Mouse (Mus musculus): ENCODE measurements around the gene Usp24. TPM values are rescaled to one million over a fixed set of nuclear protein-coding genes. Genes with fewer than 3 reads are reported as not detected.

Usp24 gene
- polyA plus RNA-seq, 1 experiment from 2014 or later = 12.5 TPM

DNA sequence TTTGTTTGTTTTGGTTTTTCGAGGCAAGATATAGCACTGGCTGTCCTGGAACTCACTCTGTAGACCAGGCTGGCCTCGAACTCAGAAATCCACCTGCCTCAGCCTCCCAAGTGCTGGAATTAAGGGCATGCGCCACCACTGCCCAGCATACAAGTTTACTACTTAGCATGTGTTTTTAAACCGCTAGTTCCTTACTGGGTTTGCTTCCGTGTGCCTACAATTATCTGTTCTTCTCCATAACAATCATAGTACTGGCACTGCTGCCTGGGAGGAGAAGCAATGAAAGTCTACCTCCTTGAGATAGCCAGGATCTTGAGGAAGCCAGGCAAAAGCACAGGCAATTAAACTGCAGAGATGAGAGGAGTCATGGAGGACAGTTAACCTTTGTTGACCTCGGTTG, 112.6 kb downstream of the Usp24 start:
- WGBS = 92% methylated on average over 6 of the region's 6 CpGs
- Histone ChIP-seq H3K9me3 (ENCODE audit: control insufficient read depth, low read length) (no peaks in the 10 kb centered on the region), H3K4me3 (ENCODE audit: low read depth, low read length) (no peak overlapping the region), H3K9ac (ENCODE audit: low read depth, low read length) (no peak overlapping the region), H3K27me3 (ENCODE audit: control insufficient read depth, insufficient read depth, low read length) (no peaks in the 10 kb centered on the region), H3K27ac (ENCODE audit: low read depth, low read length) (no peak overlapping the region), H3K4me1 (replicated peaks; ENCODE audit: control insufficient read depth, insufficient read depth, low read length) (no peaks in the 10 kb centered on the region), H3K36me3 (ENCODE audit: control insufficient read depth, insufficient read depth, low read length) (peaks cover 5% of the 10 kb centered on the region), H3K4me2 (replicated peaks; ENCODE audit: low read depth, low read length) (no peak overlapping the region)
- DNase-seq (ENCODE audit: low spot score) (no peak), ATAC-seq (ENCODE audit: low FRiP score) (no peak)

DNA sequence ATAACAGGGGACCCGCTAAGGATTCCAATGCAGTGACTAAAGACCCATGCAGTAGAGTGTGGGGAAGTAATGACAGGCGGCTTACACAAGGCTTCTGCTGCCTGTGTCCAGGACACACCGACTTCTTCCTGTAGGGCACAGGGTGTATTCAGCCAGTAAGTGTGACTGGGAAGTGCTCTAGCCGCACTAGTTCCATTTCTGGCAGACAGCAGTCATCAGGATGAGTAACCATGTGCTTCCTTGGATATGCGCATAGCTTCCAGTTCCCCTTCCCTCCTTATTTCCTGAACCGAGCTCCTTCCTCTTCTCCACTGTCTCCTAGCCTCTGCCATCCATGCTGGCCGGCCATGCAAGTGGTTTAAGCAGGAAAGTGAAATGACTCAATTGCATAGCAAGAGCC, 113.1 kb downstream of the Usp24 start:
- ATAC-seq (ENCODE audit: low FRiP score) = no peak
- H3K27ac ChIP-seq (ENCODE audit: low read depth, low read length) = no peak overlapping the region
- peaks cover 5% of the 10 kb centered on the region for H3K36me3 ChIP-seq (ENCODE audit: control insufficient read depth, insufficient read depth, low read length)
- H3K27me3 ChIP-seq (ENCODE audit: control insufficient read depth, insufficient read depth, low read length) = no peaks in the 10 kb centered on the region
- H3K9me3 ChIP-seq (ENCODE audit: control insufficient read depth, low read length) = no peaks in the 10 kb centered on the region
- H3K4me2 ChIP-seq (replicated peaks; ENCODE audit: low read depth, low read length) = no peak overlapping the region
- H3K4me1 ChIP-seq (replicated peaks; ENCODE audit: control insufficient read depth, insufficient read depth, low read length) = no peaks in the 10 kb centered on the region
- no peak overlapping the region for H3K9ac ChIP-seq (ENCODE audit: low read depth, low read length)
- H3K4me3 ChIP-seq (ENCODE audit: low read depth, low read length) = no peak overlapping the region
- no peak for DNase-seq (ENCODE audit: low spot score)
- 86% methylated on average over 7 of the region's 7 CpGs for WGBS

DNA sequence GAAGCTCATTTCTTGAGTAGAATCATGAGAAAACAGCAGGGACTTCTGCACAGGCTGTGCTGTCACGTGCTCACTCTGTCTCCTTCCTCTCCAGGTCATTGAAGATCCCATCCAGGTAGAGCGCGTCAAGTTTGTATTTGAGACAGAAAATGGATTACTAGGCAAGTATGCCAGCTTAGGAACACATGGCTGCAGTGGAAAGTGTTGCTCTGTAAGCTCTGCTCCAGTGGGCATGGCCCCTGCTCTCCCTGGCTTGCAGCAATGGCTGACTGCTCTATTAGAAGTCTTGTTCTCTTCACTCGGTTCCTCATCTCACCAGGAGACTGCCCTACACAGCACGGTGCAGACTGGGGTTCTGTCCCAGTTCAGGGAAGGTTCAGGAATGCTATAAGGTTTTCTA, 114.4 kb downstream of the Usp24 start:
- H3K27ac ChIP-seq (ENCODE audit: low read depth, low read length) = no peak overlapping the region
- H3K36me3 ChIP-seq (ENCODE audit: control insufficient read depth, insufficient read depth, low read length) = peaks cover 5% of the 10 kb centered on the region

DNA sequence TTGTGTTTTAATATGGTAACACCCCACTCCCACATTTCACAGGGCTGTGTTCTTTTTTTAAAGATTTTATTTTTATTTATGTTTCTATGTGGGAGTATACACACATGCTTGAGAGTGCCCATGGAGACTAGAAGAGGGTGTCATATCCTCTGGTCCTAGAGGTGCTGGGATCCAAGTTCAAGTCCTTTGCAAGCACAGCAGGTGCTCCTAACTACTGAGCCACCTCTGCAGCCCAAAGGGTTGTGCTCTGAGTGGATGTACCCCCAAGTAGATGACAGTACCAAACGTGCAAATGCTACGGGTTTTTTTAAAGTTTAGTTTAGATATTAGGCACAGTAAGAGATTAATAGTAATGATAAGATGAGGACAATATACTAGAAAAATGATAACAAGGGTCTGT, 119.4 kb downstream of the Usp24 start:
- Histone ChIP-seq H3K27ac (ENCODE audit: low read depth, low read length) (no peak overlapping the region), H3K9ac (ENCODE audit: low read depth, low read length) (no peak overlapping the region), H3K4me2 (replicated peaks; ENCODE audit: low read depth, low read length) (no peak overlapping the region), H3K36me3 (ENCODE audit: control insufficient read depth, insufficient read depth, low read length) (peaks cover 11% of the 10 kb centered on the region; the same call in 1 of the 2 replicates), H3K9me3 (ENCODE audit: control insufficient read depth, low read length) (no peaks in the 10 kb centered on the region), H3K27me3 (ENCODE audit: control insufficient read depth, insufficient read depth, low read length) (no peaks in the 10 kb centered on the region), H3K4me3 (ENCODE audit: low read depth, low read length) (no peak overlapping the region), H3K4me1 (replicated peaks; ENCODE audit: control insufficient read depth, insufficient read depth, low read length) (no peaks in the 10 kb centered on the region)
- ATAC-seq (ENCODE audit: low FRiP score) (no peak), DNase-seq (ENCODE audit: low spot score) (no peak)
- WGBS = 89% methylated on average over 2 of the region's 2 CpGs

More for the DNA sequence above, 114.4 kb downstream of the Usp24 start:
- no peaks in the 10 kb centered on the region for H3K9me3 ChIP-seq (ENCODE audit: control insufficient read depth, low read length)
- H3K27me3 ChIP-seq (ENCODE audit: control insufficient read depth, insufficient read depth, low read length) = no peaks in the 10 kb centered on the region
- no peak overlapping the region for H3K9ac ChIP-seq (ENCODE audit: low read depth, low read length)
- ATAC-seq (ENCODE audit: low FRiP score) (no peak), DNase-seq (ENCODE audit: low spot score) (no peak)
- no peaks in the 10 kb centered on the region for H3K4me1 ChIP-seq (replicated peaks; ENCODE audit: control insufficient read depth, insufficient read depth, low read length)
- 94% methylated on average over 5 of the region's 5 CpGs for WGBS
- H3K4me3 ChIP-seq (ENCODE audit: low read depth, low read length) = no peak overlapping the region
- no peak overlapping the region for H3K4me2 ChIP-seq (replicated peaks; ENCODE audit: low read depth, low read length)

DNA sequence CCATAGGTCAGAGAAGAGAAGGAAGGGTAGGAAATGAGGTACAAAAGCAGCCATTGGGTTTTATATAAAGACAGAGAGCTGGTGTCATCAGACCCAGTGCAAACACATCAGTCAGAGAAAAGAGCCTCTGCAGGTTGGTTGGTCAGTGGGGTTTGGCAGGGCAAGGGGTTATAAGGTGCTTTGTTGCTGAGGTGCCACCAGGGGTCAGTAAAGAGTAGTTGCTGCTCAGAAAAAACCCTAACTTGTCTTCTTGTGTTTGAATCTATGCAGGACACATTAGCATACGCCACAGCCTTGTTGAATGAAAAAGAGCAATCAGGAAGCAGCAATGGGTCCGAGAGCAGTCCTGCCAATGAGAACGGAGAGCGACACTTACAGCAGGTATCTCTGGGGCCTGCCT, 120.5 kb downstream of the Usp24 start:
- H3K36me3 ChIP-seq (ENCODE audit: control insufficient read depth, insufficient read depth, low read length) = peaks cover 11% of the 10 kb centered on the region; the same call in 1 of the 2 replicates
- DNase-seq (ENCODE audit: low spot score) (peak; percentile 75), ATAC-seq (ENCODE audit: low FRiP score) (no peak)
- no peaks in the 10 kb centered on the region for H3K9me3 ChIP-seq (ENCODE audit: control insufficient read depth, low read length)
- H3K9ac ChIP-seq (ENCODE audit: low read depth, low read length) = no peak overlapping the region
- H3K4me3 ChIP-seq (ENCODE audit: low read depth, low read length) = no peak overlapping the region
- H3K27ac ChIP-seq (ENCODE audit: low read depth, low read length) = no peak overlapping the region
- WGBS = 74% methylated on average over 4 of the region's 4 CpGs
- no peaks in the 10 kb centered on the region for H3K27me3 ChIP-seq (ENCODE audit: control insufficient read depth, insufficient read depth, low read length)
- H3K4me2 ChIP-seq (replicated peaks; ENCODE audit: low read depth, low read length) = no peak overlapping the region
- H3K4me1 ChIP-seq (replicated peaks; ENCODE audit: control insufficient read depth, insufficient read depth, low read length) = no peaks in the 10 kb centered on the region

DNA sequence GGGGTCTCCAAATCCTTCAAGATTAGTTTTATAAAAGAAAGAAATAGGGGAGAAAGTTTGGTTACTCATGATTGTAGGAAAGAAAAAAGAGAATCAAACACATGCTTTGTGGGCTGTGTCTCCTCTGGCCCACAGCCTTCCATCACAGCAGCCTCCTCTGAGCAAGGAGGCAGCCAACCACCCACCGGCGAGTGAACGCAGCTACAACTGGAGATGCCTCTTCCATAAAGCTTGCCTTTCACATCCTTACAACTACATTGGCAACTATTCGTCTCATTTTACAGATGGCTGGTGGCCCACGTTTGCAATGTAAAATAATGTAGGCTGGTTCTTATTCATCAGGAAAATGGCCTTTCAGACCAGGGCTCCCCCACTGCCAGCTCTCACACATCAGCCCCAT, 121.2 kb downstream of the Usp24 start:
- Histone ChIP-seq H3K27ac (ENCODE audit: low read depth, low read length) (no peak overlapping the region), H3K4me1 (replicated peaks; ENCODE audit: control insufficient read depth, insufficient read depth, low read length) (no peaks in the 10 kb centered on the region), H3K9me3 (ENCODE audit: control insufficient read depth, low read length) (no peaks in the 10 kb centered on the region), H3K4me3 (ENCODE audit: low read depth, low read length) (no peak overlapping the region), H3K4me2 (replicated peaks; ENCODE audit: low read depth, low read length) (no peak overlapping the region), H3K9ac (ENCODE audit: low read depth, low read length) (no peak overlapping the region), H3K36me3 (ENCODE audit: control insufficient read depth, insufficient read depth, low read length) (peaks cover 6% of the 10 kb centered on the region; the same call in 1 of the 2 replicates), H3K27me3 (ENCODE audit: control insufficient read depth, insufficient read depth, low read length) (no peaks in the 10 kb centered on the region)
- 97% methylated on average over 5 of the region's 5 CpGs for WGBS
- DNase-seq (ENCODE audit: low spot score) (no peak), ATAC-seq (ENCODE audit: low FRiP score) (no peak)

DNA sequence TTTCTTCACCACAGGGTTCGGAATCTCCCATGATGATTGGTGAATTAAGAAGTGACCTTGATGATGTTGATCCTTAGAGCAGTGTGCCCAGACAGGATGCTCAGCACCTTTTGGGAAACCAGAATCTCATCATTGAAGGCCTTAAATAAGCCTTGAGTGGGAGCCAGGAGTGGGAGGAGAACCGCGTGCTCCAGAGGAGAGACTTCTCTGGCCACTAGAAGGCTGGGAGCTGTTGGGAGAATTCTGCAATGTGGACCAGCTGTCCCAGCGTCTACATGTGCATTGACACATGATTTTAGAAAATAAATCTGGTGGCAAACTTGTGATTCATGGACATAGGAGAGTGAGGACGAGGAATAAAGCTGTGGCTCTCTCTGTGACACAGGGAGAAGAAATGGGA, 122.8 kb downstream of the Usp24 start:
- 0 out of 2 replicates have a peak, but pooled peaks cover 6% of the 10 kb centered on the region for H3K36me3 ChIP-seq (ENCODE audit: control insufficient read depth, insufficient read depth, low read length)
- H3K9me3 ChIP-seq (ENCODE audit: control insufficient read depth, low read length) = no peaks in the 10 kb centered on the region
- no peaks in the 10 kb centered on the region for H3K27me3 ChIP-seq (ENCODE audit: control insufficient read depth, insufficient read depth, low read length)
- DNase-seq (ENCODE audit: low spot score) (no peak), ATAC-seq (ENCODE audit: low FRiP score) (no peak)
- no peak overlapping the region for H3K27ac ChIP-seq (ENCODE audit: low read depth, low read length)
- no peak overlapping the region for H3K4me2 ChIP-seq (replicated peaks; ENCODE audit: low read depth, low read length)
- 93% methylated on average over 5 of the region's 5 CpGs for WGBS
- no peak overlapping the region for H3K9ac ChIP-seq (ENCODE audit: low read depth, low read length)
- no peak overlapping the region for H3K4me3 ChIP-seq (ENCODE audit: low read depth, low read length)
- H3K4me1 ChIP-seq (replicated peaks; ENCODE audit: control insufficient read depth, insufficient read depth, low read length) = no peaks in the 10 kb centered on the region

DNA sequence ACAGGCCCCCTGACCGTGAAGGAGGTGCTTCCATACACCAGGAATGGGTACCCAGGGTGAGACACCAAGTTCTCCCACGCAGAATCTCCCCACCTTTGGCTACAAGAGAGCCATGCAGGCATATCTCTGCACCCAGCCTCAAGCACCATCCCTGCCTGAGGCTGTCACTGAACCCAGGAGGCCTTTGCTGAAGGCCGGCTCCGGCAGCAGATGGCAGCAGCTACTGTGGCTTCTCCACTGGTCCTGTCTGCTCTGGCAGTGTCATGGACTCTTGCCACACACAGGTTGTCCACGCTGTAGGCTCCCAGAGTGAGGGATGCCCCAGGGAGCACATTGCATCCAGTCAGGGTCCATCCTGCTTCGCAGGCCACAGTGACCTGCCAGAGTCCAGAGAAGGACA, 127.2 kb downstream of the Usp24 start:
- no peak overlapping the region for H3K4me3 ChIP-seq (ENCODE audit: low read depth, low read length)
- no peaks in the 10 kb centered on the region for H3K27me3 ChIP-seq (ENCODE audit: control insufficient read depth, insufficient read depth, low read length)
- H3K27ac ChIP-seq (ENCODE audit: low read depth, low read length) = no peak overlapping the region
- no peak for ATAC-seq (ENCODE audit: low FRiP score)
- 89% methylated on average over 6 of the region's 6 CpGs for WGBS
- H3K4me2 ChIP-seq (replicated peaks; ENCODE audit: low read depth, low read length) = no peak overlapping the region
- no peak overlapping the region for H3K9ac ChIP-seq (ENCODE audit: low read depth, low read length)
- H3K9me3 ChIP-seq (ENCODE audit: control insufficient read depth, low read length) = no peaks in the 10 kb centered on the region
- no peaks in the 10 kb centered on the region for H3K4me1 ChIP-seq (replicated peaks; ENCODE audit: control insufficient read depth, insufficient read depth, low read length)
- no peak for DNase-seq (ENCODE audit: low spot score)
- 0 out of 2 replicates have a peak, but pooled peaks cover 2% of the 10 kb centered on the region for H3K36me3 ChIP-seq (ENCODE audit: control insufficient read depth, insufficient read depth, low read length)

DNA sequence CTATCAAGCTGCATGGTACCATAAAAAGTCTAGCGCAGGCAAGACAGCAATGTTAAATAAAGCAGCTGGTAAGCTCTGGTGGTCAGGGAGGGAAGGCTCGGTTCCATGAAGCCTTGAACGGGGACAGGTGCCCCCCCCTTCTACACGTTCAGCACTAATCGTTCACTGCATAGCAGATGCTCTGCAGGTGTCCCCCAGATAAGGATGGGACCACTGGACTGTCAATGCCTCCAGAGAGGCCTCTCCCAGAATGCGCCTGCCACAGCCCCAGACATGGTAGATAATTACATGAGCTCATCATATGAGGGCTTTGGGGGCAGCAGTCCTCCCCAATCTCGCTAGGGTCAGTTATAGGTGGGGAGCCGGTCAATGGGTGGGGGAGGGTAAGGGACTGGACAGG, 133.3 kb downstream of the Usp24 start:
- no peak overlapping the region for H3K4me2 ChIP-seq (replicated peaks; ENCODE audit: low read depth, low read length)
- WGBS = 91% methylated on average over 8 of the region's 8 CpGs
- no peaks in the 10 kb centered on the region for H3K9me3 ChIP-seq (ENCODE audit: control insufficient read depth, low read length)
- no peak for ATAC-seq (ENCODE audit: low FRiP score)
- H3K36me3 ChIP-seq (ENCODE audit: control insufficient read depth, insufficient read depth, low read length) = no peaks in the 10 kb centered on the region
- H3K27ac ChIP-seq (ENCODE audit: low read depth, low read length) = no peak overlapping the region
- no peak overlapping the region for H3K9ac ChIP-seq (ENCODE audit: low read depth, low read length)
- H3K4me1 ChIP-seq (replicated peaks; ENCODE audit: control insufficient read depth, insufficient read depth, low read length) = no peaks in the 10 kb centered on the region
- no peak for DNase-seq (ENCODE audit: low spot score)
- H3K4me3 ChIP-seq (ENCODE audit: low read depth, low read length) = no peak overlapping the region
- H3K27me3 ChIP-seq (ENCODE audit: control insufficient read depth, insufficient read depth, low read length) = no peaks in the 10 kb centered on the region
